Mouse (Mus musculus): ENCODE data around the gene Cebpe. TPM values are rescaled to one million over a fixed set of nuclear protein-coding genes. Genes with fewer than 3 reads are reported as not detected.

Gene Cebpe
- polyA plus RNA-seq, 1 experiment from 2014 or later, result 0.15 TPM

- ATAC-seq (ENCODE audit: low FRiP score, low read depth), result no peak
- Histone ChIP-seq H3K4me3 (peak overlapping the region; percentile 69), H3K9me3 (no peaks in the 10 kb centered on the region), H3K4me2 (replicated peaks) (peak overlapping the region; percentile 66), H3K27me3 (replicated peaks) (no peaks in the 10 kb centered on the region), H3K27ac (no peak overlapping the region), H3K9ac (peak overlapping the region; percentile 57), H3K4me1 (peaks cover 23% of the 10 kb centered on the region), H3K36me3 (peaks cover 34% of the 10 kb centered on the region)
- WGBS, result 8% methylated on average over 8 of the region's 8 CpGs
Observed at GRCm38 (mm10) chr14:54687251-54687650, 24.7 kb downstream of the Cebpe start.

- Histone ChIP-seq H3K4me3 (peak within 1 kb of the TSS; percentile 69), H3K9ac (peak within 1 kb of the TSS; percentile 78), H3K9me3 (no peaks in the 10 kb centered on the region), H3K4me1 (peaks cover 23% of the 10 kb centered on the region), H3K4me2 (replicated peaks) (peak within 1 kb of the TSS; percentile 68), H3K27ac (peak within 1 kb of the TSS; percentile 79), H3K36me3 (peaks cover 34% of the 10 kb centered on the region), H3K27me3 (replicated peaks) (no peaks in the 10 kb centered on the region)
- peak; percentile 98 for ATAC-seq (ENCODE audit: low FRiP score, low read depth)
- under 1% methylated on average over 44 of the region's 44 CpGs for WGBS
Observed at GRCm38 (mm10) chr14:54686522-54687143, 25.3 kb downstream of the Cebpe start, which contains the start of gene Acin1. TSS of gene Acin1 (minus strand) at chr14:54686931.

DNA sequence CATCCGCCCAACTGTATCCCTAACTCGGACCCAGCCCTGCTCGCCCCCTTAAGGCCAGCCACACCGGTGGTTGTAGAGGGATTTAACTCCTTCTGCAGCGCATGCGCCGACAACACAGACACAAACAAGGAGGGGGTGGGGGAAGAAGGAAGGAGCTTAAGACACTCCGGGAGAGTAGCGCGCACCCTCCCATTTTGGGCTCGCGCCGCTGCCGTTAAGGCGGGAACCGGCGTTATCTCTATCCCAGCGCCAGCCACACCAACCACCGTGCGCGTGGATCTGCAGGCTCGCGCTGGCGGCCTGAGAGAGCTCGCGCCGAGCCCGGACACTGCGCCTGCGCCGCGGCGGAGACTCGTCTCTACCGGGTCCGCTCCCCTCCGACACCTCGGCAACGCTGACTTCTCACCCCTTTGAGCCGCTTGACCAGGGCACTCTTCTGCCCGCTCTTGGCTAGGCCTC lies 25.9 kb downstream of the Cebpe start, which contains the start of gene 1700123O20Rik:
1700123O20Rik (plus strand) TSS at position 154 of the 459 bp plus-strand sequence.
- peak; percentile 85 for ATAC-seq (ENCODE audit: low FRiP score, low read depth)
- H3K4me1 ChIP-seq, result peaks cover 23% of the 10 kb centered on the region
- H3K27ac ChIP-seq, result peak within 1 kb of the TSS; percentile 79
- H3K4me3 ChIP-seq, result peak within 1 kb of the TSS; percentile 69
- peak within 1 kb of the TSS; percentile 68 for H3K4me2 ChIP-seq (replicated peaks)
- no peaks in the 10 kb centered on the region for H3K27me3 ChIP-seq (replicated peaks)
- H3K36me3 ChIP-seq, result peaks cover 34% of the 10 kb centered on the region
- WGBS, result under 1% methylated on average over 41 of the region's 41 CpGs
- no peaks in the 10 kb centered on the region for H3K9me3 ChIP-seq
- H3K9ac ChIP-seq, result peak within 1 kb of the TSS; percentile 78

GRCm38 (mm10) chr14:54685471-54685870 lies 26.5 kb downstream of the Cebpe start:
- Histone ChIP-seq H3K36me3 (peaks cover 32% of the 10 kb centered on the region), H3K4me1 (peaks cover 23% of the 10 kb centered on the region), H3K9ac (peak overlapping the region; percentile 78), H3K4me2 (replicated peaks) (peak overlapping the region; percentile 68), H3K27ac (no peak overlapping the region), H3K27me3 (replicated peaks) (no peaks in the 10 kb centered on the region), H3K4me3 (peak overlapping the region; percentile 69), H3K9me3 (no peaks in the 10 kb centered on the region)
- no peak for ATAC-seq (ENCODE audit: low FRiP score, low read depth)
- WGBS, result 17% methylated on average over 8 of the region's 8 CpGs

DNA sequence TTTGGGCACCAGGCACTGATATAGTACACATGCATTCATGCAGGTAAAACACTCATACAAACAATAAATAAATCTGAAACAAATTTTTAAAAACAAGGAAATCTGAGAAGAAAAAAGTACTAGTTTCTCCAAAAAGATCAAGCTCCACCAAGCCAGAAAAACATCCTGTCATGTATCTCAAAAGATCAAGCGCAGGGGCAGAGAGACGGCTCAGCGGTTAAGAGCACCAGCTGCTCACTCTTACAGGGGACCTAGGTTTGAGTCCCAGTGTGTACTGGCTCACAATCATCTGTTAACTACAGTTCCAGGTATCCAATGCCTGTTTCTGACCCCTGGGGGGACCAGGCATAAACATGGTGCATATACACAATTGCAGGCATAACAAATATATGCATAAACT lies 29.6 kb downstream of the Cebpe start:
- WGBS, result 97% methylated on average over 3 of the region's 3 CpGs
- ATAC-seq (ENCODE audit: low FRiP score, low read depth), result no peak
- Histone ChIP-seq H3K4me3 (no peak overlapping the region), H3K27me3 (replicated peaks) (no peaks in the 10 kb centered on the region), H3K9ac (no peak overlapping the region), H3K36me3 (peaks cover 34% of the 10 kb centered on the region), H3K9me3 (no peaks in the 10 kb centered on the region), H3K4me2 (replicated peaks) (no peak overlapping the region), H3K4me1 (peaks cover 12% of the 10 kb centered on the region), H3K27ac (no peak overlapping the region)

GRCm38 (mm10) chr14:54678657-54679304 lies 33.2 kb downstream of the Cebpe start:
- no peaks in the 10 kb centered on the region for H3K4me1 ChIP-seq
- H3K9me3 ChIP-seq, result no peaks in the 10 kb centered on the region
- no peak overlapping the region for H3K4me2 ChIP-seq (replicated peaks)
- no peak overlapping the region for H3K9ac ChIP-seq
- WGBS, result 83% methylated on average over 16 of the region's 16 CpGs
- no peak overlapping the region for H3K4me3 ChIP-seq
- H3K27ac ChIP-seq, result no peak overlapping the region
- ATAC-seq (ENCODE audit: low FRiP score, low read depth), result no peak
- peaks cover 62% of the 10 kb centered on the region for H3K36me3 ChIP-seq
- H3K27me3 ChIP-seq (replicated peaks), result no peaks in the 10 kb centered on the region

GRCm38 (mm10) chr14:54676290-54676689 lies 35.7 kb downstream of the Cebpe start:
- ATAC-seq (ENCODE audit: low FRiP score, low read depth), result no peak
- Histone ChIP-seq H3K27ac (no peak overlapping the region), H3K9me3 (no peaks in the 10 kb centered on the region), H3K36me3 (peaks cover 64% of the 10 kb centered on the region), H3K4me1 (no peaks in the 10 kb centered on the region), H3K4me3 (no peak overlapping the region), H3K27me3 (replicated peaks) (no peaks in the 10 kb centered on the region), H3K9ac (no peak overlapping the region), H3K4me2 (replicated peaks) (no peak overlapping the region)
- WGBS, result 90% methylated on average over 5 of the region's 5 CpGs

GRCm38 (mm10) chr14:54674317-54674716 lies 37.7 kb downstream of the Cebpe start:
- Histone ChIP-seq H3K4me2 (replicated peaks) (no peak overlapping the region), H3K4me1 (no peaks in the 10 kb centered on the region), H3K9ac (no peak overlapping the region), H3K27me3 (replicated peaks) (no peaks in the 10 kb centered on the region), H3K27ac (no peak overlapping the region), H3K4me3 (no peak overlapping the region), H3K9me3 (no peaks in the 10 kb centered on the region), H3K36me3 (peaks cover 66% of the 10 kb centered on the region)
- ATAC-seq (ENCODE audit: low FRiP score, low read depth), result no peak
- 87% methylated on average over 2 of the region's 2 CpGs for WGBS

GRCm38 (mm10) chr14:54669381-54669780 lies 42.6 kb downstream of the Cebpe start:
- no peak overlapping the region for H3K4me2 ChIP-seq (replicated peaks)
- H3K27ac ChIP-seq, result no peak overlapping the region
- H3K4me3 ChIP-seq, result no peak overlapping the region
- H3K4me1 ChIP-seq, result no peaks in the 10 kb centered on the region
- 85% methylated on average over 4 of the region's 4 CpGs for WGBS
- H3K36me3 ChIP-seq, result peaks cover 73% of the 10 kb centered on the region
- no peaks in the 10 kb centered on the region for H3K27me3 ChIP-seq (replicated peaks)
- no peak overlapping the region for H3K9ac ChIP-seq
- no peaks in the 10 kb centered on the region for H3K9me3 ChIP-seq
- no peak for ATAC-seq (ENCODE audit: low FRiP score, low read depth)

GRCm38 (mm10) chr14:54664477-54665222 lies 47.3 kb downstream of the Cebpe start:
- no peaks in the 10 kb centered on the region for H3K9me3 ChIP-seq
- H3K4me1 ChIP-seq, result no peaks in the 10 kb centered on the region
- H3K4me2 ChIP-seq (replicated peaks), result no peak overlapping the region
- no peaks in the 10 kb centered on the region for H3K27me3 ChIP-seq (replicated peaks)
- H3K4me3 ChIP-seq, result no peak overlapping the region
- H3K27ac ChIP-seq, result no peak overlapping the region
- 93% methylated on average over 10 of the region's 10 CpGs for WGBS
- no peak overlapping the region for H3K9ac ChIP-seq
- peaks cover 94% of the 10 kb centered on the region for H3K36me3 ChIP-seq
- no peak for ATAC-seq (ENCODE audit: low FRiP score, low read depth)

Measured in neural tube, embryonic 12.5 days (tissue).